Mouse (Mus musculus) G1E-ER4 (cell line): Measurements from ENCODE around the gene Prom2. TPM values are rescaled to one million over a fixed set of nuclear protein-coding genes. Genes with fewer than 3 reads are reported as not detected.

Experiments
- GATA1 ChIP-seq: IDR thresholded peaks from one replicate; pipeline ENCODE4 v1.8.0; 2012; ENCODE audit warnings: low read length, inconsistent platforms
- polyA plus RNA-seq: library from polyadenylated mRNA; stranded (reverse); fragments of >175 nt; gene quantifications from 2 replicates; pipeline ENCODE4 v1.2.3, GENCODE M21; 2012

The Prom2 gene
- polyA plus RNA-seq, 1 experiment, result not detected

- no peak for TF ChIP-seq GATA1
These were observed 5.9 kb downstream of the Prom2 start for GRCm38 (mm10) chr2:127535363-127535762.

- no peak for TF ChIP-seq GATA1
These were observed 8.9 kb downstream of the Prom2 start for GRCm38 (mm10) chr2:127532379-127532778.

DNA sequence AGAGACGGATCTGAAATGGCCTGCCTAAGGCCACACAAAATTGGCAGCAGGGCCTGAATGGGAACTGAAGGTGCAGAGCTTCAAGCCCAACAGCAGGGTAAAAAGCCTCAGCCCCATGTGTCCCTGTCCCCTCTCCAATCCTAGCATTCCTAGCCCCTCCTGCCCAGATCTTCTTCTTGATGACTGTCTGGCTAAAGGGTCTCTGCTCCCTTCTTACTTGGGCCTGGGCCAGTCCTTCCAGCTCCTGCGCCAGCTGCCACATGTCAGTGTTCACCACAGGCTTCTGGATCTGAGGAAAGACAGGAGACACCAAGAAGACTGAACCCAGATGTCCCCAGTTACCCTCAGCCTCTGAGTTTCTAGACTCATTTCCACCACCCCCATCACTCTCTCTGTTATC is 9.7 kb downstream of the Prom2 start:
- TF ChIP-seq GATA1, result no peak

DNA sequence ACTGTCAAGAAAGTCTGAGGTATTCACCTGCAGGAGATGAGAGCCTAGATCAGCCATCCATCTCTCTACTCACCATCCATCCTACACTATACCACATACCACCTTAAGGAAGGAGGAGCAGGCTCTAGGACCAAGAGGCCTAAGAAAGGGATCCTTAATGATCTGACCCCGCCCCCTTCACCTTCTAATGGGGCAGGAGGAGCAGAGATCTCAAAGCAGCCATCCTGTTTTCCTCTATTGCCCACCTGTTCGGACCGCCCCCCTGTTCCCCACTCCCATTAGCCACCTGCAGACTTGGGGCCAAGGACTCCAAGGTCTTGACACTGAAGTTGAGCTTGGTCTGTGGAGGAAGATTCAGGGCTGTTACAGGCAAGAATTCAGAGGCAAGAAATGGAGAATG is 10.8 kb downstream of the Prom2 start:
- no peak for TF ChIP-seq GATA1

DNA sequence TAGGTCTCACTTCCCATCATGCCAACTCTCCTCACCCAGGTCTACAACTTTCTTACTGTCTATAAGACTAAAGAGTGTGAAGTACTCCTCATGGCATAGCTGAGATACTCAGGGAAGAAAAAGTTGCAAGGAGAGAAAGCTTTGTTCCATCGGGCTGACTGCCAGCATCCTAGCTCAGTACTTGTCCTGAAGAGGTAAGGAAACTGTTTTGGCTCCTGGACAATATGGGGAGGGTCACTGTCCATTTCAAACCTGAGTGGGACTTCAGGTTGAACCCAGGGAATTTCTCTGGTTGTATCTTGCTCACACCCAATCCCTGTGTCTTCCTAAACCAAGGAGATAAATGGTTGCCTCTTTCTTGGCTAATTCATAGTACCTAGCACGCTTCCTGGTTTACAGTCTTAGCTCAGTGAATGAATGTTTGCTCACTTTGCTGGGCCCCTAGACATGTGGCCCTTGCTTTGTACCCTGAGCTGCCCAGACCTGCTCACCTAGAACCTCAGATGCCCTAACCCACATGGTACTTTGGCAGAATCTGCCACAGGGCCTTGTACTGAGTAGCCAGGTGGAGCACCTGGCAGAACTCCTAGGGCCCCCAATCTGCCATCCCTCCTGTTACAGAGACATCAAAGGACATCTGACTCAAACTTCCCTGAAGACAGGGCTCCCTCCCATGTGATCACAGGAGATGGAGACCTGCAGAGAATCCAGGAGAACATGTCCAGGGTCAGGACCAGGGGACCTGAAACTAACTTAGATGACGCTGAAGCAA is 16.1 kb downstream of the Prom2 start:
- no peak for TF ChIP-seq GATA1

DNA sequence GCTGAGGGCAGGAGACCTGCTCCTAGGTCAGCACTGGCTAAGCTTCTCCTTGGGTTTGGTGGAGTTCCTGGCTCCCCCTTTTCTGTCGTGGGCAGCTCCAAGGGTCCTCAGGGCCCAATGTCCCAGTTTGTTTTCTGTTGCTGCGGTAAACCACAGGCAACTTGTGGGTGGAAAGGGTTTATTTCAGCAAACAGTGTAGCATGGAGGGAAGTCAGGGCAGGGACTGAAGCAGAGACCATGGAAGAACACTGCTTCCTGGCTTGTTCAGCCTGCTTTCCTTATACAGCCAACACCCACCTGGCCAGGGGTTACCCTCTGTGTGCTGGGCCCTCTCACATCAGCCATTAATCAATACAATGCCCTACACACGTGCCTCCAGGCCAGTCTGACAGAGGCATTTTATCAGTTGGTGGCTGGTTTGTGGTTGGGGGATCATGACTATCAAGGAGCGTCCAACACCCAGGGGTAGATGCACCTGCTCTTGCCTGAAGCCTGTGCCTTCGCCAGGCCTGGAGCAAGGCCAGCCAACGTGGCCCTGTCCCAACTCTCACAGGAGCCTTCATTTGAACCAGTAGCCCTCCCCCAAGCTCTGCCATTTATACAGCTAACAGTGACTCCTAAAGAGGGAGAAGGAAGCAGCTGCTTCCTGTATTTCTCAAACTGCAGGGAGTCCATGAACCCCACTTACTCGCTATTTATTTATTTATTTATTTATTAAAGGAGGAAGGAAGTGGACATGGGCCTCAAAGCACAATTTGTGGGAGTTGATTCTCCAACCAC is 17.1 kb downstream of the Prom2 start:
- no peak for TF ChIP-seq GATA1

- no peak for TF ChIP-seq GATA1
These were observed 19.2 kb downstream of the Prom2 start, which contains the start of gene Kcnip3 for GRCm38 (mm10) chr2:127522006-127522441. Kcnip3 (minus strand) TSS chr2:127522094.

DNA sequence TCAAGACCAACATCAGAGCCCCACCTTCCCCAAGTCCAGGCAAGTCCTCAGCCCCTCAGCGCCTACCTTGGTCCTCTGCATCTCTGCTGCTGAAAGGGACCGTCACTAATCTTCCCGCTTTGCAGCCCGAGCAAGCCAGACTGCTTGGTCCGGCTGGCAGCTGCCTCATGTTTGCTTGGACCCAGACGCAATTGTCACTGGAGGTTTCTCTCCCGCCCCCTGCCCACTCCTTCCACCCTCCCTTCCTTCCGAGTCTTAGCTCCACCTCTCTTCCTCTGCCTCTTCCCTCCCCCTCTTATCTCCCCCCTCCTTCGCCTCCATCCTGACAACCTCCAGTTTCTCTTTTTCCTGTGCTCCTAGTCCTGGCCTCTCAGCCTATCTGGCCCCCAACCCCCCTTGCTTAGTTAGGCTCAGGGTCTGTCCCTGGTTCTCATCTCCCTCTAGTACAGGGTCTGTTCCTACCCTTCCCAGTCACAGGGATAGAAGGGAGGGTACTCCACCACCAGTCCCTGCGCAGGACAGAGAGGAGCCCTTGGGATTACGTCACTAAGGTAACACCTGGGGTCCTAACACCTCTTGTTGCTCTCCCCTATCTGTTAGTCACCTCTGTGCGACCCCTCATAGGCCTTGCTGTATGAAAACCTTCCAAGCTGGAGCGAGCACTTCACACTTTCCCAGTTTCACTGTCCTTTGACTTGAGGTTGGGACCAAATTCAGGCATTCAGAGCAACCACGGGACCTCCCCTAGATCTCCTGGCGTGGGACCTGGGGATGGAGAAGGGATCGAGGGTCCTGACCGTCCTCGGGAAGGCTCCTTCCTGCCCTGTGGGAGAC is 19.9 kb downstream of the Prom2 start:
- no peak for TF ChIP-seq GATA1

DNA sequence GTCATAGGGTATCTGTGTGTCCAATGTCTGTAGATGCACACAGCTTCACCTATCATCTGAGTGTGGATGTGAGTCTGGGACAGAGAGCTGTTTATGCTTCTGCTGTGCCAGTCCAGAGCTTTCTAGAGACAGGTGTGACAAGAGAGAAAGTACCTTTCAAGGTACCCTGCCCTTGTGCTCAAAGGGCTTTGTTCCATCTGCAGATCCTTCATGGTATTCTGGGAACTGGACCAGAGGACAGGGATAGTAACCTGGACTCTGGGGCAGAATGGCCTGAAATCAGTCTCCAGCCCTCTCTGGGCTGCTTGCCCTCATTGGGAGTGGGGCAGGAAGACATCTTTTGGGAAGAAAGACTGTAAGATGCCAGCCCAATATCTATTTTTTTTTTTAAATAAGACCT is 21.1 kb downstream of the Prom2 start:
- TF ChIP-seq GATA1, result no peak

DNA sequence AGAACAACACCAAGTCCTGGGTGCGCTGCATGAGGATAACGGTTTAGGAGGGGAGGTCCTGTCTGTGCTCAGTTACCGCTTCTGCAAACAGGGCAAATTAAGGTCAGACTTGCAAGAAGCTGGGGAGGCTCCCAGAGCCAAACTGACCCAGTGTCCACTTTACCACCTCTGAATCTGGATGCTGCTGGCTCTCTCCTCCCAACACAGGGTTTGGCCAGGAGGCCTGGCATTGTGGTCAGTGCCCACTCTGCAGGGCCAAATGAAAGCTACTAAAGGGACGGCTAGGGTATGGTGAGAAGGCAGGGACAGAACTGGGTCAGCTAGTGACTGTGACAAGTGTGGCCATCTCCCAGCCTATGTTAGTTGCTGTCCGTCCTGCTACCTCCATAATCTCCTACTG is 22.0 kb downstream of the Prom2 start:
- no peak for TF ChIP-seq GATA1

GRCm38 (mm10) chr2:127518831-127519230 is 22.4 kb downstream of the Prom2 start:
- TF ChIP-seq GATA1, result no peak

- no peak for TF ChIP-seq GATA1
These were observed 23.0 kb downstream of the Prom2 start for GRCm38 (mm10) chr2:127518273-127518672.

DNA sequence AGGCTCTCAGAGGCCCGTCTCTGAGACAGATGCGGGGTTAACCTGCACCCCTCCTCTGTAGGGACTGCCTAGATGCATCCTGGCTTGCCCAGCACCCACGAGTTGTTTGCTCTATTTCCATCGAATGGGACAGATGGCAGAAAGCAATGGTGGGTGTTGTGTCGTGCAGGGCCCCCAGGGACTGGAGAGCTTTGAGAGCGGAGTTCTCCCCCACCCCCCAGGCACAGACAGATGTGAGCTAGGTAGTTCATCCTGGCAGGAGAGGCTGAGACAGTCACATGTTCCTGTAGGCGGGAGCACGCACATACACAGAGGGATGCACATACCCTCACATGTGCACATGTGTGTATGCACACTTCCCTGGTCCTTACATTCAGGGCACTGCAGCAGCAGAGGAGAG is 24.2 kb downstream of the Prom2 start:
- no peak for TF ChIP-seq GATA1

DNA sequence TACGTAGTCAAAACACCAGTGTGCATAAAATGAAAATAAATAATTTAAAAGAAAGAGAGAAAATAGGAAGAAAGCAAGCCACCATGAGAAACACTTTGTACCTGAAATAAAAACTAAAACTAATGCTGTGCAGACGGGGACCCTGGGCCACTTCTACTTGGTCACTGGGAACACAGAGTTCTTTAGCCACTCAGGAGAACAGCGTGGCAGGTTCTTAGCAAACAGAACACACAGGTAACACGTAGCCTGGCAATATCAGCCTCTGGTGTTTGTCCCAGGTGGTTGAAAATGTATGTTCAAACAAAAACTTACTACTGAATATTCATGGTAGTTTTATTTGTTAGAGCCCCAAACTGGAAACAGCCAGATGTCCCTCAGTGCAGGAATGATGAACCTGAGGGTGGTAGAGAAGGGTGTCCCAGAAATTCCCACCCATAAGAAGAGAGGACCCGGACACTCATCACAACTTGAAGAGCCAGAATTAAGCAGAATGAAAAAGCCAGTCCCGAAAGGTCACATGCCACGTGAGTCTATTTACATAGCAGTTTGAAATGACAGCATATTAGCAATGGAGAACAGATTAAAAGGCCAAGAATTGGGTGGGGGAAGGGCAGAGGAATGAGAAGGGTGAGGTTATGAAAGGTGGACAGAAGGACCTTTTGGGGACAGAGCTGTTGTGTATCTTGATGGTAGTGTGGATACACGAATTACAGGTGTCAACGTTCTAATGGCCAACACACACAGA is 26.7 kb downstream of the Prom2 start:
- no peak for TF ChIP-seq GATA1

DNA sequence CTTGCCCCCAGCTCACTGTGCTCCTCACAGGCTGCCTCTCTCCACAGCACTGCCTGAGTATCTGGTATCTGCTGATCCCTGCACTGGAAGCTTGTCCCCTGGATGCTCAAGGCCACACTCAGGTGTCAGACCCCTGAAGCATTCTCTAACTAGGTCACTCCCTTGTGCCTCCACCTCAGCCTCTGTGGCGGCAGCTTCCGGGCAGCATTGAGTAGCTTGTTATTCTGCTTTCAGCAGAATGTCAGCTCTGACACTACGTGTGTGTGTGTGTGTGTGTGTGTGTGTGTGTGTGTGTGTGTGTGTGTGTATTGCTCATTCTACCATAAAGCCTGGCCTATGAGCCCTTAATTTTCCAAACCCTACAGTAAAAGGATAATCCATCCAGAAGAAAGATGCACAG is 28.0 kb downstream of the Prom2 start:
- TF ChIP-seq GATA1, result no peak
